Mouse (Mus musculus) hindbrain, embryonic 16.5 days (tissue): ENCODE results near the gene Emp1. TPM values are rescaled to one million over a fixed set of nuclear protein-coding genes. Genes with fewer than 3 reads are reported as not detected.

Experiments
- ATAC-seq: fragments of 200-750 bp; cut with Nextera tagmentation; 2 replicates; pipeline ENCODE4 v1.8.0; 2017; ENCODE audit warnings: moderate TSS enrichment, moderate library complexity
- H3K27ac ChIP-seq: fragments of 300-500 bp; sonication (generic); 2 replicates; pipeline ENCODE4 v1.5.1; 2014; ENCODE audit warnings: low read depth, mild to moderate bottlenecking, control low read depth, low read length, moderate library complexity
- H3K27me3 ChIP-seq: fragments of 300-500 bp; sonication (generic); replicated peaks from 2 replicates; pipeline ENCODE4 v1.6.1; 2014; ENCODE audit warnings: low read length; ENCODE audit not compliant: control insufficient read depth, insufficient read depth
- H3K36me3 ChIP-seq: fragments of 300-500 bp; sonication (generic); 2 replicates; pipeline ENCODE4 v1.6.1; 2014; ENCODE audit warnings: mild to moderate bottlenecking, low read length, moderate library complexity, mixed read lengths; ENCODE audit not compliant: control insufficient read depth, insufficient read depth
- H3K4me1 ChIP-seq: fragments of 300-500 bp; sonication (generic); 2 replicates; pipeline ENCODE4 v1.6.1; 2014; ENCODE audit warnings: low read depth, low read length; ENCODE audit not compliant: control insufficient read depth, insufficient read depth
- H3K4me2 ChIP-seq: fragments of 300-500 bp; sonication (generic); 2 replicates; pipeline ENCODE4 v1.6.1; 2014; ENCODE audit warnings: mild to moderate bottlenecking, low read length, control low read depth, moderate library complexity
- H3K4me3 ChIP-seq: fragments of 300-500 bp; sonication (generic); 2 replicates; pipeline ENCODE4 v1.5.1; 2014; ENCODE audit warnings: mild to moderate bottlenecking, low read length, control low read depth, moderate library complexity
- H3K9ac ChIP-seq: fragments of 300-500 bp; sonication (generic); 2 replicates; pipeline ENCODE4 v1.6.1; 2014; ENCODE audit warnings: low read depth, mild to moderate bottlenecking, control low read depth, low read length, moderate library complexity
- H3K9me3 ChIP-seq: fragments of 300-500 bp; sonication (generic); 2 replicates; pipeline ENCODE4 v1.6.1; 2014; ENCODE audit warnings: mild to moderate bottlenecking, low read length, moderate library complexity; ENCODE audit not compliant: control insufficient read depth
- WGBS: fragments of 180-500 bp; shearing (Covaris S2); extraction: QIAGEN DNeasy Blood & Tissue Kit; methylation state at CpG from one replicate; pipeline ENCODE4 v1.1.7; 2014; 5-methylcytosine and 5-hydroxymethylcytosine counted together
- polyA plus RNA-seq: library from polyadenylated mRNA; unstranded; fragments of >200 nt; fragmentation: Nextera tagmentation; extraction: Ambion mirVana; gene quantifications from 2 replicates; pipeline ENCODE4 v1.2.1, GENCODE M21; 2015

Emp1 gene
- polyA plus RNA-seq, 1 experiment from 2014 or later, result 9.9 TPM

DNA sequence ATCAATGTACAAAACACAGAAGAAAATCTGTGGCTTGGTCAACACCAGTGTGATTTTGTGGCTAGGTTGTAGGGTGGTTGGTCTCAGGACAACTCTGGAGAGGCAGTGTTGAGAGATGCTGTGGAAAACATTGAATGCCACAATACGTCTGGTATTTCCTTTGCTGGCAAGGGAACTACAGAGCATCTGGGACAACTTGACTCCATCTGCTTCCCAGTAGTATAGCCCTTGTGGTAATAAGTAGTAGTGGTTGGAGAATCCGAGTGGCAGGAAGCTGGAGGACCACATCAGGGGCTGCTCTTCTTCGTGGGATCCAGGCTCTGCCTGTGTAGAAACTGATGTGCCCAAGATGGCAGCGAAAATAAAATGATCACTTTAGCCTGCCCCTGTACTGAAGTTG is 30.4 kb upstream of the Emp1 start:
- no peaks in the 10 kb centered on the region for H3K9me3 ChIP-seq

GRCm38 (mm10) chr6:135332737-135333281 is 29.5 kb upstream of the Emp1 start:
- Histone ChIP-seq H3K27ac (0 out of 2 replicates have a peak overlapping the region, but pooled peaks have one; percentile 51), H3K4me3 (no peak overlapping the region), H3K4me1 (peaks cover 10% of the 10 kb centered on the region), H3K9ac (no peak overlapping the region), H3K9me3 (no peaks in the 10 kb centered on the region), H3K4me2 (no peak overlapping the region; the same call in 1 of the 2 replicates), H3K36me3 (no peaks in the 10 kb centered on the region), H3K27me3 (no peaks in the 10 kb centered on the region)
- peak; percentile 56; the same call in 1 of the 2 replicates for ATAC-seq
- WGBS, result 17% methylated on average over 10 of the region's 10 CpGs

More for the DNA sequence above, 30.4 kb upstream of the Emp1 start:
- H3K27ac ChIP-seq, result no peak overlapping the region
- no peak overlapping the region for H3K9ac ChIP-seq
- H3K27me3 ChIP-seq, result no peaks in the 10 kb centered on the region
- H3K4me1 ChIP-seq, result peaks cover 10% of the 10 kb centered on the region
- no peak overlapping the region for H3K4me2 ChIP-seq
- WGBS, result 71% methylated on average over 4 of the region's 4 CpGs
- peak; percentile 22; the same call in 1 of the 2 replicates for ATAC-seq
- no peak overlapping the region for H3K4me3 ChIP-seq
- H3K36me3 ChIP-seq, result no peaks in the 10 kb centered on the region

- Histone ChIP-seq H3K27ac (peak overlapping the region; percentile 9; the same call in 1 of the 2 replicates), H3K9me3 (no peaks in the 10 kb centered on the region), H3K4me3 (no peak overlapping the region), H3K27me3 (no peaks in the 10 kb centered on the region), H3K36me3 (no peaks in the 10 kb centered on the region), H3K4me1 (peaks cover 10% of the 10 kb centered on the region), H3K9ac (no peak overlapping the region), H3K4me2 (no peak overlapping the region)
- peak; percentile 84 for ATAC-seq
- WGBS, result 65% methylated on average over 5 of the region's 5 CpGs
Measured at GRCm38 (mm10) chr6:135333994-135334651, 28.2 kb upstream of the Emp1 start.

DNA sequence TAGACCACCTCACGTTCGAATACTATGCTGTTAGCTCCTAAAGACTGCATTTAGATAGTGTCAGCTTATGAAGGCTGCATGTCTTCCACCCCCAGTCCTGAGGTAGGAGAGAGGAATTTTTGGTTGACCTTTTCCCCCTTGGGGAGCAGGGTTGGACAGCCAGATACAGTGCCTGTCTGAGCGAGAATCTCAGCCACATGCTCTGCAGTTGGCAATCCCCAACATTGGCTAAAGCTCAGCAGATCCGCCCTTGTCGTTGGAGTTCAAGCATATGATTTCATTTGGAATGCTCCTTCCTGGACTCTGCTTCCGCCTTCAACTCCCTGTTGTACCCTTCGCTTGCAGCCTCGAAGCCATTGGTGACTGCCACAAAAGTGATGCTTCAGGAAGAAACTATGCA is 26.0 kb upstream of the Emp1 start:
- H3K4me3 ChIP-seq, result no peak overlapping the region
- ATAC-seq, result no peak
- H3K27me3 ChIP-seq, result no peaks in the 10 kb centered on the region
- H3K9me3 ChIP-seq, result no peaks in the 10 kb centered on the region
- no peak overlapping the region for H3K27ac ChIP-seq
- 85% methylated on average over 8 of the region's 8 CpGs for WGBS
- H3K4me1 ChIP-seq, result peaks cover 10% of the 10 kb centered on the region
- no peak overlapping the region for H3K4me2 ChIP-seq
- H3K36me3 ChIP-seq, result no peaks in the 10 kb centered on the region
- H3K9ac ChIP-seq, result no peak overlapping the region

DNA sequence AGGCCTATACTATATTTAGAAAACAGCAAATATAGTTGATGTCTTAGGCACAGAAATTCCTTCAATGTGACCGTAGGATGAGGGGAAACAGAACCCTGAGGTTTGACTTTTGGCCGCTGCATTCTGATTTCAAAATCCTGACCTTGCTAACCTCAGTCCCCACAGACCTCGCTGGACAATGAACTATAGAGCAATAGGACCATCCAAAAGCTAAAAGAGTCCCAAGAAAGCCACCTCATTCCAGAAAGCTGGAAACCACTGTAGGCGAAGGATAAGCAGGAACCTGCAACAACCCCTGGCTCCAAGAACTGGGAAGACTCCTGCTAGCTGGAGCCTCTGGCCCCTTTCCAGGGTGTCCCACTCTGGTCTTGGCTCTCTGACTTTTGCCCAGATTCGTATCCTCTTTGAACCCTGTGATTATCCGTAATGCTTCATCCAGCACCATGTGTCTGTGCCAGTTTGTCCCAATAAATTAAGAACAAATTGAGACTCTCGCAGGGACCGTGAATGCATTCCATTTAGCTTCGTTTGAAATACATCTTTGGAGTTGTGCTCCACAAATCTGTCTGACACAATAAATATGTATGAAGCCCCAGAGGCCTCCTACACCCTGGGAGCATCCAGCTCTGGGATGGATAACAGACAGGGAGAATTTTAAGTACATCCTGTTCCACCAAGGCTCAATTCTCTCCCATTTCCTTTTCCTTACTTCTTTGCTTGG is 21.8 kb upstream of the Emp1 start:
- Histone ChIP-seq H3K27ac (no peak overlapping the region), H3K4me1 (no peaks in the 10 kb centered on the region), H3K9ac (no peak overlapping the region)

GRCm38 (mm10) chr6:135341076-135341378 is 21.3 kb upstream of the Emp1 start:
- ATAC-seq, result no peak
- Histone ChIP-seq H3K36me3 (no peaks in the 10 kb centered on the region), H3K27me3 (no peaks in the 10 kb centered on the region), H3K4me2 (no peak overlapping the region), H3K9me3 (no peaks in the 10 kb centered on the region), H3K9ac (no peak overlapping the region), H3K4me3 (no peak overlapping the region), H3K4me1 (no peaks in the 10 kb centered on the region), H3K27ac (no peak overlapping the region)
- 82% methylated on average over 4 of the region's 4 CpGs for WGBS

More for the DNA sequence above, 21.8 kb upstream of the Emp1 start:
- WGBS, result 69% methylated on average over 9 of the region's 9 CpGs
- Histone ChIP-seq H3K27me3 (no peaks in the 10 kb centered on the region), H3K4me3 (no peak overlapping the region), H3K4me2 (no peak overlapping the region), H3K36me3 (no peaks in the 10 kb centered on the region), H3K9me3 (no peaks in the 10 kb centered on the region)
- ATAC-seq, result no peak

GRCm38 (mm10) chr6:135351638-135352302 is 10.6 kb upstream of the Emp1 start:
- Histone ChIP-seq H3K4me1 (0 out of 2 replicates have a peak, but pooled peaks cover 2% of the 10 kb centered on the region), H3K27me3 (no peaks in the 10 kb centered on the region), H3K36me3 (no peaks in the 10 kb centered on the region), H3K27ac (no peak overlapping the region; the same call in 1 of the 2 replicates), H3K9ac (no peak overlapping the region), H3K9me3 (no peaks in the 10 kb centered on the region), H3K4me3 (no peak overlapping the region), H3K4me2 (no peak overlapping the region)
- peak; percentile 84 for ATAC-seq
- 60% methylated on average over 8 of the region's 8 CpGs for WGBS

DNA sequence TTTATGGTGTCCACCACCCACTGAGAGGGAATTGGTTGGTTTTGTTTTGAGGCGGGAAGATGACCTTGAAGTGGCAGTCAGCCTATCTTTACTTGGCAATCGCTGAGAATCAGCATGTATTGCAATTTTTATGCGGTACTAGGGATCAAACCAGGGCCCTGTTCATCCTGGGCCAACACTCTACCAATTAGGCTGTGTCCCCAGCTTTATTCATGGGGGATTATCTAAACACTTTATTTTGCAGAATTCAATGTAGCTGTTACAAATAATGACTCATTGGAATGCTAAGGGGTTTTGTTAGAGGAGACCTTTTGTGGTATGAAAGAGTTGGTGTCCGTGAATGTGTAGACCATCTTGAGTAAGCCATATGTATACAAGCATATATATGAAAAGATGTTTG is 9.8 kb upstream of the Emp1 start:
- 65% methylated on average over 4 of the region's 4 CpGs for WGBS

GRCm38 (mm10) chr6:135354953-135355352 is 7.4 kb upstream of the Emp1 start:
- no peak for ATAC-seq
- no peak overlapping the region for H3K4me2 ChIP-seq
- no peaks in the 10 kb centered on the region for H3K9me3 ChIP-seq
- 0 out of 2 replicates have a peak, but pooled peaks cover 2% of the 10 kb centered on the region for H3K4me1 ChIP-seq
- H3K27me3 ChIP-seq, result no peaks in the 10 kb centered on the region
- no peak overlapping the region for H3K9ac ChIP-seq
- no peak overlapping the region for H3K27ac ChIP-seq
- no peak overlapping the region for H3K4me3 ChIP-seq
- 87% methylated on average over 4 of the region's 4 CpGs for WGBS
- no peaks in the 10 kb centered on the region for H3K36me3 ChIP-seq

More for the DNA sequence above, 9.8 kb upstream of the Emp1 start:
- Histone ChIP-seq H3K4me1 (0 out of 2 replicates have a peak, but pooled peaks cover 2% of the 10 kb centered on the region), H3K27me3 (no peaks in the 10 kb centered on the region), H3K9me3 (no peaks in the 10 kb centered on the region), H3K27ac (no peak overlapping the region), H3K4me3 (no peak overlapping the region), H3K4me2 (no peak overlapping the region), H3K9ac (no peak overlapping the region), H3K36me3 (no peaks in the 10 kb centered on the region)
- ATAC-seq, result no peak
